Mouse (Mus musculus) cerebellum, adult 18-20 months (tissue): ENCODE measurements around the gene Nup54.

Experiments
- DNase-seq, 2 experiments: peaks; one replicate each; pipeline ENCODE4 v3.0.0; 2021

Nup54 gene

DNA sequence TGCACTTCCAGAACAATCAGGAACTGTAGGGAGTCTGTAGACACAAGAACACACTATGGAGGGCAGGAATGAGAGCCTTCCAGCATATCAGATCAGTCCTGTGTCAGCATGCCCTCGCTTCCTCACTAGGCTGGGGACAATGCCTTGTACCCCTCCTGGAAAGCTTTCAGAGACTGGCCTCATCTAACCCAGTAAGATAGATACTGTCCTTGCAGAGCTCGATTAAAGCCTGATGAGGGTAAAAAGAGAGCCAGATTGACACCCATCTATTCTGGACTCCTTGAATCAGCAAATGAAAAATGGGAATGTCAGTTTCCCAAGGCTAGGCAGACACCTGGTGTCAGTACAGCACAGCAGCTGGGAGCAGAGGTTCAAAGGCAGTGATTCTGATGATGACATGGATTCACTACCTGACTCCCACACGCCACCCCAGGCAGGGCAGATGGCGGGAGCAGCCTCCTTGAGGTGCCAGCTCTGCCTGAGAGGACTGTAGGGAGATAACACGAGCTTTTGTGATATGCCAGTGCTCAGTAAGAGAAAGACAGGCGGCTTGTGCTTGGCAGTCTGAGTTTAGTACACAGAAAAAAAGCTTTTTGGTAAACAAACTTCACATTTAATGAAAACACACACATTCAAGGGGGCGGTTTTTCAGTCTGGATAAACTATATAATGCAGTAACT is 23.4 kb downstream of the Nup54 start:
- no peak for DNase-seq

DNA sequence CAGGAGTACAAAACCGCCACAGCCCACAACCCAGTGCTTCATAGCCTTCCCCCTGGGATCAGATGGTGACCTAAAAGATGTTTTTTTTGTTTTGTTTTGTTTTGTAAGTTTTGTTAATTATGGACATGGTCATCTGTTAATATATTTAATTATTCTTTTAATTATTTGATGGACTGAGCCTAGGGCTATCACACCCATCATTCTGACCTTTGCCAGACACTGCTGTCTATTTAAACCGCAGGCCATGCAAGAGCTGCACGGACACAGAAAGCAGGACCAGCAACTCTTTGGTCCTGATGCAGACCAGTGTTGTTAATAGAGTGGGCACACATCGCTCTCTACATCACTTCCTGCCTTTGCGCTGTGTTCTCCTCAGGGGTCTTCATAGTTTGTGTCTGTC is 24.5 kb downstream of the Nup54 start:
- DNase-seq: no peak

DNA sequence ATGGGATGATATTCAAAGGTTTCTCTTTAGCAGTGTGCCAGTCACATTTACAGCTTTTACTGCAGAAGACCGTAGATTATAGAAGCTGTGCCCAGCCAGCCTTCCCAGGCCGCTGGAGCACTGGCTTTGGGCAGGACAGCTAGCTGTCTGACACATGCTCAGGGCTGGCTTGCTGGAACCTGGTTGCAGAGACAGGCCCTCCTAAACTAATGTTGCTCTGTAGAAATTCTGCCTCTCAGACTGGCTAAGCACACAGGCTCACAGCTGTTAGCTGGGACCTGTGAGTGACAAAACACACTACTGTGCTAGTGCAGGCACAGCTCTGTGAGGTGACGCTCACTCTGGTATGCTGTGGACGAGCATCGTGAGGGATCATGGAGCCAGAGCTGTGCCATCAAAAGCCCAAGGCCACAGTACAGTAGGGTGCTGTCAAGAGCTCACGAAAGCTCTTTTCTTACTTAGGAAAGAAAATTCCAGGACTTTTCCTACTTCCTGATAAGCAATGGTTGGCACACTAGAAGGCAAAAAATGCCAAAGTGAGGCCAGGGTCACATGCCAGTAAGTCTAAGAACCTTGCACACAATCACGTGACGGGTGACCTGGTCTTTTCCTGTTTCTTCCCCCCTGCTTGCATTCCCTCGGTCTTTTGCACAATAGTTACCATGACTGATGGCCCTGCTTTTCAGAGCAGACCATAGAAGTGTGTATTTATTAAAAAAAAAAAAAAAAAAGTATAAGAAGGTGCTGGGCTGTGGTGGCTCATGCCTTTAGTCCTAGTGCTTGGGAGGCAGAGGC is 25.5 kb downstream of the Nup54 start:
- DNase-seq: no peak

DNA sequence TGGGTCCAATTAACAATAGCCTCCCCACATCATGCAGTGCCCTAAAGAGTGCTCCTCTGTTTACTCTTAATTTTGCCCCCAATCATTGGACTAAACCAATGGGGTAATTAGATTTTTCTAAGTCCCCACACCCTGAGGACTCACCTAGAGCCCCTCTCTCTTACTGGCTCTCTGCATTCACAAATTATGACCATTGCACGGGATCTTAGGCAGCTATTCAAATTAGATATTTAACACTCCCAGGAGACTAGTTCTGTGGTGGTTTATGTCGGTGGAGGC is 30.7 kb downstream of the Nup54 start:
- no peak for DNase-seq

DNA sequence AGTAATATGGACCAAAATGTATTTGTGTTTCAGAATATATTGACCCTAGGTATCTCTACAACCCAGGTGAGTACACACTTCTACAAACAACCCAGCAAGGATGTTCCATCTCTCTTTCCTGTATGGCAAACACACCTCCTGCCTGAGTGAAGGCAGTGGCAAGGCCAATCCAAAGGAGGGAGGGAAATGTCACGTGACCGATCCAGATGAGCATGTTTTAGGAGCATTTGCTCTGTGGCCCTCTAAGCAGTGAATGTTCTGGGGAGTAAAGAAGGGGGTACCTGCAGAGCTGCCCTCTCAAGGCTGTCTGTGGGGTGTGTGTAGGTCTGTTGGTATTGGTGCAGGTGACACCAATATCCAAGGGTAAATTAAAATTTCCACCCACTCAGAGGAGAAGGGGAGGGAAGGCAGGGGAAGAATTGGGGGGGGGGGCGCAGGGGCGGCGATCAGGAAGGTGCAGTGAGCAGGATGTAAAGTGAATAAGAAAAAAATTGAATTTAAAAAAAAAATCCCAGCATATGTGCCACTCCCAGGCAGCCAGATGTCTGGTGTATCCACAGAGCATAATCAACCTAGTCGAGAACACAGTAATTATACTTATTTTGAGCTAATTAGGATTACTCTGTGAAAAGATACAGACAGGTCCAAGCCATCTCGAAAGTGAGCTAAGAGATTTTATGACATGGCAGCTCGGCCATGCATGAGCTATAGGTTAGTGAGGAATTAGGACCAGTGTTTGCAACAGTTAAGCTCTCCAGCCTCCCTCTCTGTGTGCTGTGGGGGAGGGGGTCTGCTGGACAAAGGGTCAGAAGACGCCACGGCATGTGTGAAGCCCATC is 31.2 kb downstream of the Nup54 start:
- DNase-seq: no peak

DNA sequence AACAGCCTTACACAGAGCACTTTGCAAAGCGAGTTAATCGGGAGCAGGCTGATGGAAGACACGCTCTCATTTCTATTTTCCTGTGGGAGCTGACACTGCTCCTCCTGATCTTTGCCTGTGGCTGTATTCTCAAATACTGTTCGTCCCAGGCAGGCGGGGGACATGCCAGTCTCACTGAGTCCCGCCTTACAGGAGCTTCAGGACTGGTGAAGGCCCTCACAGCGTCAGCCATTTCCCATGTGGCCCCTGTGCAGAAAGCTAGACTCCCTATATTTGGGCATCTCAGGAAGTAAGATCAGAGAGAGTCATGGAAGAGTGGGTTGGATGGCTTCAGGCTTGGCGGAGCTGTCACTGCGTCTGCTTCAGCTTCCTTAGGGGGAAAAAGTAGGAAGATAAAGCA is 32.2 kb downstream of the Nup54 start:
- no peak for DNase-seq

DNA sequence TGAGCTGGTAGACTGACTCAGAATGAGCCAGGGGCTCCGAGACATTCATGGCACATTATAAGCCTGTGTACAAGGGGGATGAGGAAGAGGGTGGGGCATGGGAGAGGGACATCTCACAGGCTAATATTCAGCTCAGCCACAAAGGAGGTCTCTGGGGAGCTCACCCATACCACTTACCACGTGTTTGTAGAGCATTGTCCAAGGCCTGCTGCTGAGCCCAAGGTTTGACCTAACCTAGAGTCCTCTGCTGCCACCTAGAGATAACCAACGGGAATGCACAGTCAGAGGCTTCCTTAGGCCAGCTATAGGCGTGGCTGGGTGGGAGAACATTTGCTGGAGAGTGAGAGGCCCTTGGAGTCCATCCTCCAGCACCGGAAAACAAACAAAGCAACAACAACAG is 36.9 kb downstream of the Nup54 start:
- peak; percentile 68 to 80 for DNase-seq

DNA sequence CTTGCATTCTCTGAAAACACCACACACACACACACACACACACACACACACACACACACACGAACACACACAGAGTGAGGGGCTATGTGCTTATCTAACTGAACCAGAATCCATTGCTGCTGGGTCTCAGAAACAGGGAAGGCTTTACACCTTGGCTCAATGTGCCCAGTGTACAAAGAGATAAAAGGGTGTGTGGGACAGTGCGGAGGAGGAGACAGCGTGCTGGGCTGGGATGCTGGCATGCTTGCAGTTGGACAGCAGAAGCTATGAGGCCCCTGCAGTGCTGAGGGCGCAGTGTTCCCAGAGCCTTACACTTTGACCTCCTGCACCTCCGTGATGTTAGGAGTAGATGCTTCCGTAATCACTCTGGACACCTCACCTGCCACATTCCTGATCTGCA is 38.5 kb downstream of the Nup54 start:
- no peak for DNase-seq

DNA sequence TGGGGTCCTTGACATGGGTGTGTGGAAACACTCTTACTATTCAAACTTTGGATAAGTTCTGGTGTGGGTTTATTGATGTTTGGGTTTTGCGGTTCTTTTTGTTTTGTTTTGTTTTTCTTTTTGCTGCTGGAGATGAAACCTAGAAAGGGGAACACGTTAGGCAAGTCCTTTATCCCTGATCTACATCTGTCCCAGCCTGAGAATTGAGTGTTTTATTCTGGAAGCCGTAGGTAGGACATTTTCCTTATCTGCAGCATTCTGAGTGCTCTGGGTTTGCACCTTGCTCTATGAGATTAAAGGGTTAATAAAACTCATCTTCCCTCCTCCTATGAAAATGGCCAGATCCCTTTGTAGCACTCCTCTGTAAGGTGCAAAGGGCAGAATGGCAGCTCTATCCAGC is 39.3 kb downstream of the Nup54 start:
- DNase-seq: no peak

DNA sequence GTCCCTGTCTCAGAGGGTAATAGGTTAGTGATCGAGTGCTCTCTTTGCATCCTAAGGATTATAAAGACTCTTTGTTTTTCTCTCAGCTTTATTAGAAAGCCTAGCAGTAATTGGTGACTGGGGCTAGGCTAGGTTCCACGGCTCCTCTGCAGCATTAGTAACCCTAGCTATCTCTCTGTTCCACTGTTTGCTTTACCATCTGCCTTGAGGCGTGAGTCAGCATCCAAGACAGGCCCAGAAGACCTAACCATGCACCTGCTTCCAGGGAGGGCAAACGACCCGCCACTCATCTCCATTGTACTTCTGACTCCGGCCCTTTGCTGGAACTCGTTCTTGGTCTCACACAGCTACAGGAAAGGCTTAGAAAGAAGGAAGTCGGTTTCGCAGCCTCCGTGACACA is 41.2 kb downstream of the Nup54 start:
- no peak for DNase-seq

DNA sequence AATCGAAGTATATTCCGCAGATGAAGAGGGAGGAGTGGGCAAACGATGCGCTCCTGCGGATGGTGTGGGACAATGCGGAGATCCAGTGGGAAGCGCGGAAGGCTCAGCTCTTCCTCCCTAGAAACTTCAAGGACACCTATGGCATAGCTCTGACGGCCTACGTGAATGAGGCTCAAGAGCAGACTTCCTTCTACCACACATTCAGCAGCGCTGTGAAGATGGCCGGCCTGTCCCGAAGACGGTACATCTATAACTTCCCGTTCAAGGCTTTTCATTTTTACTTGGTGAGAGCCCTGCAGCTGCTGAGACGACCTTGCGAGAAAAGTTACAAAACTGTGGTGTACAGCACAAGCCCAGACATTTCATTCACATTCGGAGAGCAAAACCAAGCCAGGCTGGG is 42.5 kb downstream of the Nup54 start:
- no peak for DNase-seq

DNA sequence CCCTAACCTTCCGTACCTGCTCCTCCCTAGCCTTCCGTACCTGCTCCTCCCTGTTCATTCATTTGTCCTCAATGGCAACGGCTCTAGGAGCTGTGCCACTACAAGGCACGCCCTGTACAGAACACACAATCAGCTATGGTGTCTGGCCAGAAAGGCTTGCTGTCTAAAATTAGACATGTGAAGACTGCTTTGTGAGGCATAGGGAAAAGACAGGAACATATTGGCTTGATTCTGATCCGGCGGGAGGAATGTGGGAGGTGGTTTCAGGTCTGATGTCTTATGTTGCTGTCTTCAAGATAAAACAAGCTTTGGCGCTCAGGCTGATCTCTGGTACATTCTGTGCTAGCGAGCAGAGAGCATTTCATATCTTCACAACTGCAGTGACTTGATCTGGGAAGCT is 44.4 kb downstream of the Nup54 start:
- DNase-seq: no peak

DNA sequence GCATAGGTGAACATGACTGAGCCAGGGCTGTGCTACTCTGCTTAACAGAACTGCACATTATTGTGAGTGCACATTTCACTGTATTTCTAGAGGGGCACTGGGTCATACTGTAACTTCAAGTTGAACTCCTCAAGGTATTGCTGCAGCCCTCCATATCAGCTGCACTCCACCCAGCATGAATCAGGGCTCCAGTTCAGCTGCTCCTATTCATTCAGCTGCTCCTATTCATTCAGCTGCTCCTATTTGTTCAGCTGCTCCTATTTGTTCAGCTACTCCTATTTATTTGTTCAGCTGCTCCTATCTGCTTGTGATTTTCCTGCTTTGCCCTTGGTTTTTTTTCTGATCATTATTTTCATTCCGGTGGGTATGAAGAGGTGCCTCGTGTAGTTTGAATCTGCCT is 45.0 kb downstream of the Nup54 start:
- no peak for DNase-seq

DNA sequence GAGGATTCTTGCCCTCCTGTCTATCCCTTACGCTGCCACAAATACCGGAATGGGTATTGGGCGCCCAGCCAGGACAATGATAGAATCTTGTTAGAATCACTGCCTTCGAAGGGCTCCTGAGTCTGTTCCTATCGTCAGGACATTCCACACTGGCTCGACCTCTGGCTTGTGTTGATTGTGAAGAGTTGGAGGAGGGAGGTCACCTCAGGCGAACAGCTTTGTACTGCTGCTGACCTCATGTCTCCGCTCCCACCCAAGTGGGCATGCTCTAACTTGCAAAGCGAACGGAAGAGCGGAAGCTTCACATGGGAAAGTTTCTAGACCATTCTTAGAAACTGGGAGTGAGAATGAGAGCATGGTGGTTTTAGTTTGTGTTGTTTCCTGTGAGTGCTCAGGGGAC is 47.6 kb downstream of the Nup54 start:
- DNase-seq: no peak

DNA sequence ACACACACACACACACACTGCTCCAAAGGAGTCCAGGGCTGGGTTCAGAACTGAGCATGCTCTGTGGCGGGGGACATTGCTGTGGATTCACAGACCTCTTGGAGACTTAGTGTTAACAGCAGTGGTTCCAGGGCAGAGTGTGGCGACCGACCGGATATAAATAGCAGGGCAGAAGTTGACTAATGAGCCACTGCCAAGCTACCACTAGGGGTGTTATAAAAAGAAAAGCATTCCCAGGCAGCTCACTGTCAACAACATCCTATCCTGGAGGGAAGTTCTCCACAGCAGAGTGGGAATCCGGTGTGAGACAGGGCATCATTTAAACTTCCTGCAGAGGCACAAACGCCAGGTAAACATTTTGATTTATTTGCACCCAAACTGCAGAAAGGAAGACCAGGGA is 48.4 kb downstream of the Nup54 start:
- no peak for DNase-seq

DNA sequence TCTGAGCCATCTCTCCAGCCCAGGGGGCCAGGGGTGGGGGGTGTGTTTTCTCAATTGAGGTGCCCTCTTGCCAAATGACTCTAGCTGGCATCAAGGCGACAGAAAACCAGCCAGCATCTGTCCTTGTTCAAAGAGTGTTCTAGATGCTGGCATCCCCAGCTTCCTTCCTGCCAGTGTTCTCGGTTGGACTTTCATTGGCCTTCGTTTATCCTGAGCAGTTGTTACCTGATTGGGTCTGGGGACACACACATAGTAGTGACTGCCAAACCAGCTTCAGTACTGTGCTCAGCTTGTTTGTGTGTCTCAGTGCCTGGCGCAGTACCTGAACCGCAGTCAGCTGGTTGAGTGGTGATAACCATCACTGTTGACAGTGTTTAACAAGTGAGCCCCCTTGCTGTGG is 48.9 kb downstream of the Nup54 start:
- no peak for DNase-seq

DNA sequence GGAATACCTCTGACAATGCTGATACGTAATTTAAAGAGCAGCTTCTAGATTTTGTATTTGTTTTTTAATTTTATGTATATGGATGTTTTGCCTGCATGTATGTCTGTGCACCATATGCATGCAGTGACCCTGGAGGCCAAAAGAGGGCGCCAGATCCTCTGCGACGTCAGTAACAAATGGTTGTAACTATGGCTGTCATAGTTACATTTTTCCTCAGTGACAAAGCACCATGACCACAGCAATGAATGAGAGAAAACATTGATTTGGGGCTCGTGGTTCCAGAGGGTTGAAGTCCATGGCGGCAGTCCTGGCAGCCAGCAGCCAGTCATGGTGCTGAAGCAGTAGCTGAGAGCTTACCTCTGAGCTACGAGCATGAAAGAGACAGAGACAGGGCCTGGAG is 50.2 kb downstream of the Nup54 start:
- no peak for DNase-seq

DNA sequence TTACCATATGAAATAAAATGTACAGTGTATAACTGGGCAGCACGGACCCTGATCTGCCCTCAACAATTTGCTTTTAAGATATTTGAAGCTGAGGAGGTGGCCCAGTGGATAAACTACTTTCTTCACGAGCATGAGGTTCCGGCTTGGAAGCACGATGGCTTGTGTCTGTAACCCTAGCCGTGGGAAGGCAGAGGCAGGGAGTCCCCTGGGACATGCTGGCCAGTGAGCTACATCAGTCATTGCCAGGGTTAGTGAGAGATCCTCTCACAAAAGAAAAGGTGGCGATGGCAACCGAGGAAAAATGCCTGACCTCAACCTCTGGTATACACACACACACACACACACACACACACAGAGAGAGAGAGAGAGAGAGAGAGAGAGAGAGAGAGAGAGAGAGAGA is 51.3 kb downstream of the Nup54 start:
- DNase-seq: no peak

DNA sequence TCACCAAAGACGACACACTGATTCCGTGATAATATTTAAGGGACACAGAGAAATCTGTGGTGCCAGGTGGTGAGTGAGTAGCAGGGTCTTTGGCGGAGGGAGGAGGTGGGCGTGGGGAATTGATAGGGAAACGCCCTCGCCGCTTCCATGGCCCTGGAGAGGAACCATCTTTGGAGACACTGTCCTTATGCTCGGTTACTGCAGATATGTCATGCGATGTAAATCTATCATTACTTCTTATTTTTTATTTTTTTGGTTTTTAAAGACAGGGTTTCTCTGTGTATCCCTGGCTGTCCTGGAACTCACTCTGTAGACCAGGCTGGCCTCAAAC is 52.7 kb downstream of the Nup54 start:
- DNase-seq: no peak

DNA sequence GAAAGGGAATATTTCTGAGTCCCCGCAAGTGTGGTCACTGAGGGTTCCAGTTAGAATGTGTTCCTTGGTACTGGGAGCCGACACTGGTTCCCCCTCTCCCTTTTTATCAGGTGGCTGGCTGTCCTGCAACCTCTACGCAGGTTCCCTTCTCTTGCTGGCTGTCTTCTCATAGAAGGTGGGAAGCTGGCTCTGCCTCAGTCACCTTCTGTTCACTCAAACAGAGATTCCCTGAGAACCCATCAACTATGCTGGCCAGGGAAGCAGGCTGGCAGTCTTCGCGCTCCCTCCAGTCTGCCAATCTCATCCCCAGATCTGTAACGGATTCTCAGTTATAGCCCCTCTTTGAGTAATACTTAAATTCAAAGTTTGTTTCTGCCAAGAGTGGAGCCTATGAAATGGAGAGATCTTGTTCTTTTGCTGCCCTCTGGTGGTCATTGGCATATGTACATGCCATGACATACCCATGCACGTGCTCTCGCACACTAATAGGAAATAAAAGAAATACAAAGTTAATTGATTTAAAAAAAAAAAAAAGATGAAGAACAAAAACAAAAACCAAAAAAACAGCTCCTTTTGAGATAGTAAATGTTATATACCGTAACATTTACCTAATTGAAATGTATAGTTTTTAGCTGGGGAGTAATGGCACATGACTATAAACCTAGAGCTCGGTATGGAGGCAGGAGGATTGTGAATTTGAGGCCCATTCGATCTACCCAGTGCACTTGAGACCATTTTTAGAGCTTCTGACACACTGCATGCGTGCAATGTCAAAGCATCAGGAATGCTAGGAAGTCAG is 53.3 kb downstream of the Nup54 start:
- DNase-seq: peak; percentile 79 to 83

DNA sequence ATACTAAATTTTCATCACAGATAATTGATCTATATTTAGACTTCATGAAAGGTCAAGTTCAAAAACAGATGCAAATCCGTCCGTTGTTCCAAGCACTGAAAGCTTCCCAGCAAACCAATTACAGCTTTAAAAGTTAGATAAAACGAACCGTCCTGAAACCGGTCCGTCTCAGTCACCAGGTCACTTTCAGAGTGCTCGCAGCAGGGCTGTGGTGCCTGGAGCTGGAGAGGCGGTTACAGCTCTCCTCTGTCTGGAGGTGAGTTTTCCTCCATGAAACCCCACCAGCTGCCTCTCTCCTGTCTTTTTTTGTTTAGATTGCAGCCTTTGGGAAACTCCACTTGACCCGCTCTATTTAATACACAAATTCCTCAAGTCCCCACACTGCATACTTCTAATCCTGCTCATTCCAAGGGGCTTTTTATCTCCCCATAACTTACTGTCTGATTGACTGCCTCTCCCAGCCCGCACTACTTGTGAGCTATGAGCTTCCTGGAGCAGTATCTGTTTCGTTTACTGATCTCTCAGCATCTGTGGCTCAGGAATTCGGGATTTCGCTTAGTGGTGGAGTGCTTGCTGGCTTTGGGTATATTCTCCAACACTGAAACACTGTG is 58.1 kb downstream of the Nup54 start:
- DNase-seq: no peak

DNA sequence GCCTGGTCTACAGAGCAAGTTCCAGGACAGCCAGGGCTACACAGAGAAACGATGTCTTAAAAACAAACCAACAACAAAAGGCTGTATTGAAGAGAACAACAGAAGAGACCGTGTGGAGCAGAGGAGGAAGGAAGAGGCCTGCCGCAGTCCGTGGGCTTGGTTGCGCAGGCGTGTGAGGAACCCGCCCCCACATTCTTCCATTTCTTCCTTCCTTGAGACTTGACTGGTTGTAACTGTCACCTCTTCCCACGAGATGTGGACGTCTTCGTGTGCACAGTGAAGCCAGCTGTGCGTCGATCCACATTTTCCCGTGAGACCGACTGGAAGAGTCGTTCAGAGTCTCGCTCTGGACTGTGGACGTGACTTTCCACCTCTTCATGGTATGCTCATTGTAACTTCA is 59.7 kb downstream of the Nup54 start:
- DNase-seq: no peak

DNA sequence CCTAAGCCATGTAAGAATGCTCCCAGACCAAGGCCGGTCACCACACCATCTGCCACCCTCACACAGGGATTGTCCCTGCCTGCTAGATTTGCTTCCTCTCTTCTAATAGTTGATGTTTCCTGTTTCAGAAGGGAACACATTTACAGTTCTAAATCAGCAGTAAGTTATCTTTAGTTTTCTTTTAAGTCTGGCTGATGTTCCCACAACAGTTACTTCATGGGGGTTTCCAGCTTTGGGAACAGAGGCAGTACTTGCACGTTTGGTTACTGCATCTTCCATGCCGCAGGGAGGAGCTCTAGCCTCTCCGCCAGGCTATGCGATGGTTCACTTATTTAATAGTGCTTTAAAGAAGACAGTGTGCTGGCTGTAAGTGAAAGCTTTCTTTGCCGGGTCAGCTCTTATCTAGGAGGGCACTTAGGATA is 60.3 kb downstream of the Nup54 start:
- DNase-seq: peak; percentile 48 to 57
